Comparison of ENCODE assay signal across 17 mouse cellular contexts in the genomic region with DNA sequence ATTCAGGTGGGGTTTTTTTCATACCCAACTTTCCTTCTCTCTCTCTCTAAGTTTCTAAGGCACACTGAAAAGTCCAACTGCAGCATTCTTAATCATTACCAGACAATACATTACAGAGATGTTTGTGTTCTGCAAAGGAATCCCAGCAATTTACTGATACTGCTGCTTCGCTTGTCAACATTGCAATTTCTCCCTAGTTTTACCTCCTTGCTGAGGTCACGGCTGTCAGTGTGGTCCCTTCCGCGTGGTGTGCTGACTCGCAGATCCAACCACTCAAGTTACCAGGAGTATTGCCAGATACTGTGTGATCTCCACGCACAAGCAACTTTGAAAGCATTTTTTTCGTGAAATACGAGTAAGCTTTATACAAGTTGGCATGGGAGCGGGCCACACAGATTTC.
A peak's percentile ranks its signal among the peaks of the same experiment; 100 is the strongest.
DNase-seq lines count a peak whose midpoint lies in the region; ATAC-seq lines count a peak whose summit lies in the region.
"Had no signal": no experiment of that assay in that cellular context is flagged by ENCODE, and none has a peak within 500 bp of the region (broad histone marks: within the 10 kb centered on the region; RNA-seq: fewer than 3 reads in every experiment).

No protein-coding gene starts in this region.

- H3K4me2 ChIP-seq in embryonic facial prominence, embryonic 14.5 days (ENCODE audit: low read depth, low read length), result 0 out of 2 replicates have a peak overlapping the region, but pooled peaks have one; percentile 2
- no peak overlapping the region for H3K4me2 ChIP-seq in forebrain, embryonic 11.5 days (ENCODE audit: low read depth, low read length, severe bottlenecking)
- H3K4me2 ChIP-seq: midbrain, embryonic 15.5 days had no signal

- ATAC-seq in embryonic facial prominence, embryonic 14.5 days (ENCODE audit: low read depth), result peak; percentile 63; the same call in 1 of the 2 replicates
- ATAC-seq in forebrain, embryonic 11.5 days (replicated peaks; ENCODE audit: low FRiP score), result no peak
- ATAC-seq: intestine, embryonic 16.5 days; midbrain, embryonic 15.5 days had no signal

- H3K27me3 ChIP-seq in embryonic facial prominence, embryonic 14.5 days (replicated peaks; ENCODE audit: control insufficient read depth, insufficient read depth, low read length), result no peaks in the 10 kb centered on the region
- no peaks in the 10 kb centered on the region for H3K27me3 ChIP-seq in forebrain, embryonic 11.5 days (ENCODE audit: control insufficient read depth, insufficient read depth, low read length)
- H3K27me3 ChIP-seq: CH12.LX; midbrain, embryonic 15.5 days had no signal

- no peak overlapping the region for H3K4me3 ChIP-seq in embryonic facial prominence, embryonic 14.5 days (ENCODE audit: low read depth, low read length)
- H3K4me3 ChIP-seq in forebrain, embryonic 11.5 days (ENCODE audit: low read depth, low read length), result no peak overlapping the region
- H3K4me3 ChIP-seq: forebrain, embryonic 10.5 days; heart, embryonic 10.5 days; midbrain, embryonic 15.5 days had no signal

- H3K9ac ChIP-seq in embryonic facial prominence, embryonic 14.5 days (ENCODE audit: low read depth, low read length), result no peak overlapping the region
- no peak overlapping the region for H3K9ac ChIP-seq in forebrain, embryonic 11.5 days (ENCODE audit: low read length)
- H3K9ac ChIP-seq: liver, embryonic 14.5 days; midbrain, embryonic 15.5 days had no signal

- H3K36me3 ChIP-seq in embryonic facial prominence, embryonic 14.5 days (ENCODE audit: control insufficient read depth, insufficient read depth, low read length), result no peaks in the 10 kb centered on the region
- H3K36me3 ChIP-seq in forebrain, embryonic 11.5 days (ENCODE audit: control insufficient read depth, insufficient read depth, low read length), result no peaks in the 10 kb centered on the region
- H3K36me3 ChIP-seq: forebrain, embryonic 10.5 days; heart, embryonic 10.5 days; midbrain, embryonic 15.5 days had no signal

- H3K9me3 ChIP-seq in embryonic facial prominence, embryonic 14.5 days (ENCODE audit: control insufficient read depth, low read length), result no peaks in the 10 kb centered on the region
- H3K9me3 ChIP-seq in forebrain, embryonic 11.5 days (ENCODE audit: control insufficient read depth, low read length), result no peaks in the 10 kb centered on the region
- H3K9me3 ChIP-seq: forebrain, embryonic 10.5 days; heart, embryonic 10.5 days; midbrain, embryonic 15.5 days had no signal

- peak; percentile 86 for DNase-seq in 3T3-L1 (ENCODE audit: low read depth, low spot score)
- DNase-seq in NIH3T3 (ENCODE audit: low read depth), result peak; percentile 59
- peak; percentile 83 for DNase-seq in embryonic facial prominence, embryonic 14.5 days (ENCODE audit: low spot score)
- DNase-seq in kidney, postnatal 14 days, result peak; percentile 55
- no peak for DNase-seq in cerebellum, postnatal 25 days
- no peak for DNase-seq in layer of hippocampus, postnatal 10 days (ENCODE audit: low spot score in 2 of 2)
- DNase-seq in forebrain, embryonic 11.5 days (ENCODE audit: low spot score), result no peak
- DNase-seq: adrenal gland, adult 2 months; lung, postnatal 4 days; right cerebral cortex, adult 18-20 months; thymus, postnatal 25 days had no signal

- H3K4me1 ChIP-seq in embryonic facial prominence, embryonic 14.5 days (ENCODE audit: control insufficient read depth, insufficient read depth, low read length), result peaks cover 11% of the 10 kb centered on the region
- H3K4me1 ChIP-seq in forebrain, embryonic 11.5 days (replicated peaks; ENCODE audit: control insufficient read depth, insufficient read depth, low read length), result no peaks in the 10 kb centered on the region
- H3K4me1 ChIP-seq: forebrain, embryonic 10.5 days; heart, embryonic 10.5 days; midbrain, embryonic 15.5 days had no signal

- WGBS in embryonic facial prominence, embryonic 14.5 days, result 18% methylated on average over 9 of the region's 9 CpGs
- 79% methylated on average over 9 of the region's 9 CpGs for WGBS in forebrain, embryonic 11.5 days

- H3K27ac ChIP-seq in embryonic facial prominence, embryonic 14.5 days (replicated peaks; ENCODE audit: low read depth, low read length), result no peak overlapping the region
- no peak overlapping the region for H3K27ac ChIP-seq in forebrain, embryonic 11.5 days (ENCODE audit: low read depth, low read length)
- H3K27ac ChIP-seq: forebrain, embryonic 10.5 days; heart, embryonic 10.5 days; liver, embryonic 14.5 days; midbrain, embryonic 15.5 days had no signal

Comparison
In these comparisons a context has a peak if more than half of its experiments do, and no peak if none do; other contexts are left out.
1. DNase-seq: peak in 3T3-L1 (single experiment), NIH3T3 (single experiment), embryonic facial prominence, embryonic 14.5 days (single experiment) and kidney, postnatal 14 days (single experiment); none in cerebellum, postnatal 25 days (0 of 2), layer of hippocampus, postnatal 10 days (0 of 2) and forebrain, embryonic 11.5 days (single experiment).